Mouse (Mus musculus) heart, postnatal 10 days (tissue): ENCODE results near the gene Miga2. TPM values are rescaled to one million over a fixed set of nuclear protein-coding genes. Genes with fewer than 3 reads are reported as not detected.

ENCODE experiments used
- DNase-seq, 2 experiments: peaks; one replicate each; pipeline ENCODE4 v3.0.0; 2021
- intact Hi-C: fragments of 180-260 bp; cut with DNase I; formaldehyde crosslinking; loops from one replicate; pipeline ENCODE4 v1.15.1; 2025
- total RNA-seq, 2 experiments: library from RNA; stranded (reverse); gene quantifications; 2 replicates each; pipeline ENCODE4 v1.2.3; 2021

Miga2 gene
- total RNA-seq, 2 experiments from 2014 or later = 70.5 to 78.0 TPM

GRCm38 (mm10) chr2:30357552-30358510 lies 6.2 kb upstream of the Miga2 start:
- intact Hi-C loops = no loop called here
- peak; percentile 51 to 57 for DNase-seq

DNA sequence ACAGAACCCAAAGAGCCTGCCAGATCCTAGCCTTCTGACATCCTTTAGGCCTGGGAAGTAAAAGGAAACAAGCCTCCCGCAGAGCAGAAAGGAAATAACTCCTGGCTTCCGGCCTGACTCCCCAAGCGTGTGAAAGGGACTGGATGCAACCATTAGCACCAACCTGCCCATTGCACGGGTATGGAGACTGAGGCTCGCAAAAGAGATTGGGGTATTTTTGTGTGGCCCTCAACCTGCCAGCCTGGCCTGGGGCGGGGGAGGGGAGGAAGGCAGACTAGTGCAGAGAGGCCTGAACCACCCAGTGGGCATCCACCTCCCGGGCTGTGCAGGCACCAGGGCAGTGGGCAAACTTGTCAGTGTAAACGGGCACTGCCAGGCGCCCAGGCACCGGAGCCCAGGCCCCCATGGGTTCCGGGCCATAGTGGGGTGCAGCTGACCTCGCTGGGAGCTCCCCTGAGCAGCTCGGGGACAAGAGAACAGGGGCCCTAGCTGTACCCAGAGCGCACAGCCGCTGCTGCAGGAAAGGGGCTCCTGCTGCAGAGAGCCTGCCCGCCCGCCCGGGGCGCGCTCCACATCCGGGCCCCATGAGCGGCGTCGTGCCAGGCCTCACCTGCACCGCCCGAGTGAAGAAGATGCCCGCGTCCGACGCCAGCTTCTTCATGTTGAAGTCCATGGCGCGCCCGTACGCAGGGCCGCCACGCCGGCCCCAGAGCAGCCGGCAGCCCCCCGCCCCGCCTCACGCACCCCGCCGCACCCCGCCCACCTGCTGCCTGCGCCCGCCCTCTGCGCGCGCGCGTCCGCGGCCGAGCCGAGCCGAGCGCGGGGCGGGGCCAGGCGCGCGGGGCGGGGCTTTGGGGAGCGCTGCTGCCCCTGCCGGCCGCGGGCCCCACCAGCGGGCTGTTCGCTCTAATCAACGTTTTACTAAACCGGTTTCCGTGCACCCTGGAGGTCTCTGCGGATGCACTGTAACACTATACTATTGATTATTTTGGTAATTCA lies 5.2 kb upstream of the Miga2 start, which contains the start of gene Sh3glb2:
TSS of gene Sh3glb2 (minus strand) at position 805 of the 999 bp plus-strand sequence.
- DNase-seq = peak; percentile 88 to 89
- intact Hi-C loops = no loop called here

DNA sequence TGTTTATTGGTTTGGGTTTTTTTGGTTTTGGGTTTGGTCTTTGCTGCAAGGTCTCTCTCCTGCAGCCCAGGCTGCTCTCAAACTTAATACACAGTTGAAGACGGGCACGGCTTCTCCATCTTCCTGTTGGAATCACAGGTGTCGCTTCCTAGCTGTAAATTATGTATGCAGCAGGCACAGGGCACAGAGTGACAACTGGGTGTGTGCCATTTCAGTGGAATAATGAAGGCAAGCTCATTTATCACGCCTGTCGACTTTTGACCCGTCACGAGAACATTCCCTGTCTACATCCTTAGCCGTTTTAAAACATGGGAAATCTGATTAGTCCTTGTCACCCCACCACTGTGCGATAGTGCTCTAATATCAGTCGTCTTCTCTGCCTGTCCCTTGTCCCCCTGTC lies 3.4 kb upstream of the Miga2 start:
- intact Hi-C loops = no loop called here
- no peak for DNase-seq

DNA sequence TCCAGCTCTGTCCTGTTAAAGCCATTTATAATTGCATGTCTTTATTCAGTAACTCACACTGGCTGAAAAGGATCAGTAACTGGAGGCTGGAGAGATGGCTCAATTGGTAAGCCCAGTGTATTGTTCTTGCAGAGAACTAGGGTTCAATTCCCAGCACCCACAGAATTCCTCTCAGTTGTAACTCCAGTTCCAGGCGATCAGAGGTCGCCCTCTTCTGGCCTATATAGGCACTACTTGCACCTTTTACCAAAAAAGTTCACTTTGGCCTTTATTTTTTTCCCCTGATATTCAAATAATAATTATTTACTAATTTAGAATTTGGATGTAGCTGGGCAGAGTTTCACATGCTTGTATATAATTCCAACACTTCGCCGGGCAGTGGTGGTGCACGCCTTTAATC lies 1.2 kb upstream of the Miga2 start:
- intact Hi-C loops = no loop called here

GRCm38 (mm10) chr2:30365281-30366069 lies 1.4 kb downstream of the Miga2 start:
- intact Hi-C loops = no loop called here
- no peak for DNase-seq

More for the DNA sequence above, 1.2 kb upstream of the Miga2 start:
- DNase-seq = no peak

- intact Hi-C loops = no loop called here
Observed at GRCm38 (mm10) chr2:30366203-30366602, 2.2 kb downstream of the Miga2 start.

DNA sequence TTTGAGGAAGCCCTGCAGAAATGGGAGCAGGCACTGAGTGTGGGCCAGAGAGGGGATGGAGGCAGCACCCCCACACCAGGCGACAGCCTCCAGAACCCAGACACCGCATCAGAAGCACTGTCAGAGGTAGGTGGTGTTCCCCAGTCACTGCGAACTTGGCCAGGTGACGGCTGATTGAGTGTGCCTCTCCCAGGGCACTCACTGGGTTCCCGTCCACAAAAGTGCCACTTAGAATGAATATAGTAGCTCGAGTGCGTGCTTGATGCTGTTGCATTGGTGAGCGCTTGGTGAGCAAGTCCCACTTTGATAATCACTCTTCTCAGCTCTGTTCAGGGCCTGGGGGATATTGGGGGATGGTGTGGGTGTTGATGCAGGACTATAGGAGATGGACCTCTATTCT lies 7.5 kb downstream of the Miga2 start:
- no peak for DNase-seq
- intact Hi-C loops = no loop called here

More at GRCm38 (mm10) chr2:30366203-30366602, 2.2 kb downstream of the Miga2 start:
- DNase-seq = peak; percentile 38 to 41

DNA sequence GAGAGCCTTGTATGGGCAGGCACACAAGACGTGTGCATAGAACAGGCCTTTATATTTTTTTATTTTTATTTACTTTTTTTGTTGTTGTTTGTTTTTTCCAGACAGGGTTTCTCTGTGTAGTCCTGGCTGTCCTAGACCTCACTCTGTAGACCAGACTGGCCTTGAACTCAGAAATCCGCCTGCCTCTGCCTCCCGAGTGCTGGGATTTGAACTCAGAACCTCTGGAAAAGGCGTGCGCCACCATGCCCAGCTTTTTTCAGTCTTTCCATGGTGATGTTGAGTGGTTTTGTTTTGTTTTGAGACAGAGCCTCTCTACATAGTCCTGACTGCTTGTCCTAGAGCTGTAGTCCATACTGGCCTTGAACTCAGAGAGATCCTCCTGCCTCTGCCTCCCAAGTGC lies 8.7 kb downstream of the Miga2 start:
- intact Hi-C loops = no loop called here
- no peak for DNase-seq

DNA sequence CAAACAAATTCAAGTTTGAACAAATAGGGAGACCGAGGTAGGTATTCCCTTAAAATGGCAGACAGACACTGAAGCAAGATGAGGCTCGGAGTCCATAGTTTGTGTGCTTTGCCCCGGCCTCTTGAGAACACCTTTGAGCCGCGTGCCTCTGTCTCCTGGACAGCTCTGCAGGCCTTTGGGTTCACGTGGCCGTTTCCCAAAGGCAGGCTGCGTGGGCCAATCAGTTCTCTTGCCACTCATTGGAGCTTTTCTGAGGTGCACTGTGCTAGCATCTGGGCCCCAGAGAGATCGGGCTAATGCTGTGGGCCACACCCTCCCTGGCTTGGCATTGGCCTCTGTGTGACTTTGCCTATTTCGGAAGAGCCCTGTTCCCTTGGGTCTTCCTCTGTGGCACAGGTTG lies 11.9 kb downstream of the Miga2 start:
- intact Hi-C loops = no loop called here
- no peak for DNase-seq

DNA sequence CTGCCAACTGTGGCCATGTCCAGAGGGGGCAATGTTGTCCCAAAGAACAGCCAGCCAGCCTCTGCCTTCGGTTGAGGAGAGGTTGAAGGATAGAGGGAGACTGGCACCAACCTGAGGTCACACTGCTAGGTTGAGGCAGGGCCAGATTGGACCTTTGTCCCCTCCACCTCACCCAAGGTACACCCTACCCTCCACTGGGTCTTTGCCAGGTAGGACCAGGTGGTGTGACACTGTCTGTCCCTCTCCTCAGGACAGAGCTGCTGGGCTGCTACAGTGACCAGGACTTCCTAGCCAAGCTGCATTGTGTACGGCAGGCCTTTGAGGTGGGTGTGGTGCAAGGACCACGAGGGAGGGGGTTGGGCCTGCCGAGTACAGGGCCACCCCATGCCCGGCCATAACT lies 13.7 kb downstream of the Miga2 start:
- DNase-seq = no peak
- intact Hi-C loops = no loop called here

- DNase-seq = no peak
- intact Hi-C loops = no loop called here
Observed at GRCm38 (mm10) chr2:30379307-30379706, 15.3 kb downstream of the Miga2 start.

DNA sequence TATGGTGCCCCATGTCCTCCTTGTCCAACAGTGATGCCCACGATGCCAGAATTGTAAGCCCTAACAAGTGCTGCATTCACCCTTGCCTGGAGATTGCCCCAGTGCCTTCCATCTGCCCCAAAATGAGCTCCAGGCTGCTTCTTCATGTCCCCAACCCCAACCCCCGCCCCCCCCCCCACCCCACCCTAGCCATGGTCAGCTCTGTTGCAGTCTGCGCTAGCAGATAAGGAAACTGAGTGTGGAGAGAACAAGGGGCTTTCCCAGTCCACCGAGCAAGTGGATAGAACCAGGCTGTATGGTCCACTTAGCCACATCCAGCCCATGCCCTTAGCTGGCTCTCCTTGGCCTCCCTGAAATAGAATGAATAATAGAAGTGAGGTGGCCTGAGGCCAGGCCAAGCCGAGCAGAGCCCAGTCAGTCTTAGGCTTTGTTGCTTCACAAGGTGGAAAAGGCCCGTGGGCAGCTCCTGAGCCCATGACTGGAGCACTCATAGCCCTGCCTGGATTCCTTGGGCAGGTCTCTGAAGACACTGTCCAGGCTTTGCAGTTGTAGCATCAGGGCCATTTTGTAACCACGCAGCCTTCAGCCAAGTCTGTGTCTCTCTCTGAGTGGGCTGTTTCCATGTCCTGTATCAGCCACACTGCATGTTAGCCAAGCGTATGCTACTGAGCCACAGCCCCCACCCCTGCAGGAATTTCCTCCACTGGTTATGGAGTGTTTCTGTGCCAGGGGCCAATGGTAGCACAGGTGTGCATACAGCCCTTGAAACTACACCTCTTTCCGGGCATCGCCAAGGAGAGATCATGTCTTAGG lies 16.7 kb downstream of the Miga2 start:
- peak in 1 of 2 experiments; percentile 46 for DNase-seq
- intact Hi-C loops = no loop called here

GRCm38 (mm10) chr2:30381377-30381725 lies 17.3 kb downstream of the Miga2 start:
- intact Hi-C loops = no loop called here
- DNase-seq = peak in 1 of 2 experiments; percentile 51

- no peak for DNase-seq
- intact Hi-C loops = no loop called here
Observed at GRCm38 (mm10) chr2:30384814-30385213, 20.8 kb downstream of the Miga2 start.

DNA sequence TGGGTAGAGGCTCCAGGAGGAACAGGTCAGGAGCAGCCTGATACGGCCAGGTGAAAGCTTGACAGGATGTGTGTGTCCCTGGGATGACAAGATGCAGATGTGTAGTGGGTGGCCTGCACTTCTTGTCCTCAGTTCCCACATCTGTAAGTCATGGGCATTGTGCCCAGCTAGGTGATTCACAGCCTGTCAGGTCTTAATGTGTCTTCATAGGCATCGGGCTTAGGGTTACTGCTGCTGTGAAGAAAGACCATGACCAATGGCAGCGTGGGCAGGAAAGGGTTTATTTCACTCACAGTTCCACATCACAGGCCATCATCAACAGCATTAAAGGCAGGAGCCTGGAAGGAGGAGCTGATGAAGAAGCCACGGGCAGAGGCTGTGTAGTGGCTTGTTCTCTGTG lies 21.6 kb downstream of the Miga2 start:
- intact Hi-C loops = no loop called here
- DNase-seq = no peak

DNA sequence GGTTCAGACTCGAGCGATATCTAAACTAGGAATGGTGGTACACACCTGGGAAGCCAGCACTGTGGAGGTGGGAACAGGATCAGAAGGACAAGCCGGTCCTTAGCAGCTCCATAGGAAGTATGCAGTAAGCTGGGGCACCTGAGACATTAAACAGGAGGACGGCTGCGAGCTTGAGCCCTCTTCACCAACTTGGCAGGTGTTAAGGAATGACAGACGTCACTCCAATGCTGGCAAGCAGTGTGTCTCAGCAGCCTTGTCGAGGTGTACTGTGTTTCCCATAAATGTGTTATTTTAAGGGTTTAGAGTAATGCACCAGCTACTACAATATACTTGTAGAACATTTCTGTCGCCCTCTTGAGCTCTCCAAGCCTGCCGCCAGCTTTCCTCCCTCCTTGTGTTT lies 22.9 kb downstream of the Miga2 start:
- intact Hi-C loops = no loop called here
- DNase-seq = no peak

GRCm38 (mm10) chr2:30389000-30389399 lies 25.0 kb downstream of the Miga2 start:
- DNase-seq = no peak
- intact Hi-C loops = no loop called here

- intact Hi-C loops = no loop called here
Observed at GRCm38 (mm10) chr2:30392114-30392576, 28.1 kb downstream of the Miga2 start, which contains the start of gene Dolpp1. Gene Dolpp1, plus strand, starts transcription at chr2:30392254.

More at GRCm38 (mm10) chr2:30392114-30392576, 28.1 kb downstream of the Miga2 start, which contains the start of gene Dolpp1:
- DNase-seq = peak; percentile 97 to 98
